Mouse (Mus musculus) left cerebral cortex, adult 2 months (tissue): ENCODE data around the gene Catip. TPM values are rescaled to one million over a fixed set of nuclear protein-coding genes. Genes with fewer than 3 reads are reported as not detected.
"Not testable (repeated sequence)": the region's sequence is repeated elsewhere in the genome, so short reads cannot be mapped to it uniquely, and the experiment has no call there.

Source experiments
- DNase-seq, 2 experiments: peaks; one replicate each; pipeline ENCODE4 v3.0.0; 2021 to 2022; ENCODE audit warnings: low spot score in 2 of 2, mixed read lengths in 1 of 2; ENCODE audit errors: extremely low spot score in 1 of 2
- H3K27ac ChIP-seq: fragments of 200-600 bp; 2 replicates; pipeline ENCODE4 v1.8.1; 2022
- H3K4me3 ChIP-seq: fragments of 200-600 bp; 2 replicates; pipeline ENCODE4 v1.8.1; 2022
- CTCF ChIP-seq: fragments of 200-600 bp; IDR thresholded peaks from 2 replicates; pipeline ENCODE4 v1.8.1; 2022; ENCODE audit warnings: antibody characterized with exemption, mild to moderate bottlenecking, moderate library complexity
- intact Hi-C: fragments of 180-260 bp; cut with DNase I; formaldehyde crosslinking; loops from one replicate; pipeline ENCODE4 v1.15.1; 2025
- total RNA-seq, 2 experiments: library from RNA; stranded (reverse); gene quantifications; 2 replicates each; pipeline ENCODE4 v1.2.3; 2021

Gene Catip
- total RNA-seq, 2 experiments from 2014 or later: 0.54 to 1.9 TPM

GRCm38 (mm10) chr1:74394311-74394710, 32.4 kb downstream of the Catip start:
- no peak for DNase-seq
- Histone ChIP-seq H3K4me3 (no peak overlapping the region), H3K27ac (no peak overlapping the region)
- intact Hi-C loops: loop anchor here (5.0 kb wide), 1 partner anchor 157 kb away; the partner anchor contains the start of gene Arpc2
- no peak for TF ChIP-seq CTCF

GRCm38 (mm10) chr1:74394858-74395257, 33.0 kb downstream of the Catip start:
- Histone ChIP-seq H3K4me3 (no peak overlapping the region), H3K27ac (no peak overlapping the region)
- TF ChIP-seq CTCF: no peak
- no peak for DNase-seq
- intact Hi-C loops: loop anchor here (5.0 kb wide), 1 partner anchor 158 kb away; the partner anchor contains the start of gene Arpc2

- H3K27ac ChIP-seq: no peak overlapping the region
- H3K4me3 ChIP-seq: no peak overlapping the region
- DNase-seq: no peak
- intact Hi-C loops: no loop called here
- no peak for TF ChIP-seq CTCF
Observed at GRCm38 (mm10) chr1:74395290-74395689, 33.4 kb downstream of the Catip start.

- intact Hi-C loops, DNase-seq: not testable (repeated sequence)
- Histone ChIP-seq H3K27ac (peak overlapping the region; percentile 77), H3K4me3 (peak overlapping the region; percentile 49)
Observed at GRCm38 (mm10) chr1:74396456-74397222, 34.7 kb downstream of the Catip start.

- peak; percentile 87 to 91 for DNase-seq
- peak overlapping the region; percentile 49 for H3K4me3 ChIP-seq
- peak overlapping the region; percentile 77 for H3K27ac ChIP-seq
- peak; percentile 79 for TF ChIP-seq CTCF
- intact Hi-C loops: no loop called here
Observed at GRCm38 (mm10) chr1:74397268-74397918, 35.5 kb downstream of the Catip start.

GRCm38 (mm10) chr1:74397919-74398451, 36.1 kb downstream of the Catip start:
- TF ChIP-seq CTCF: peak; percentile 70
- intact Hi-C loops: loop anchor here (1.0 kb wide), 1 partner anchor 52 kb away; no protein-coding TSS in a partner anchor
- DNase-seq: peak; percentile 47 to 52
- Histone ChIP-seq H3K4me3 (peak overlapping the region; percentile 49), H3K27ac (peak overlapping the region; percentile 77)

GRCm38 (mm10) chr1:74400531-74400930, 38.6 kb downstream of the Catip start:
- no peak overlapping the region for H3K4me3 ChIP-seq
- no peak overlapping the region for H3K27ac ChIP-seq
- DNase-seq: no peak
- intact Hi-C loops: no loop called here
- TF ChIP-seq CTCF: no peak

- no peak for DNase-seq
- H3K4me3 ChIP-seq: no peak overlapping the region
- no peak for TF ChIP-seq CTCF
- no peak overlapping the region for H3K27ac ChIP-seq
- intact Hi-C loops: no loop called here
Observed at GRCm38 (mm10) chr1:74401015-74401702, 39.3 kb downstream of the Catip start.

- TF ChIP-seq CTCF: no peak
- no peak for DNase-seq
- Histone ChIP-seq H3K4me3 (no peak overlapping the region), H3K27ac (no peak overlapping the region)
- intact Hi-C loops: no loop called here
Observed at GRCm38 (mm10) chr1:74404206-74404605, 42.3 kb downstream of the Catip start.

- TF ChIP-seq CTCF: no peak
- Histone ChIP-seq H3K27ac (no peak within 1 kb of the TSS), H3K4me3 (no peak within 1 kb of the TSS)
- intact Hi-C loops: no loop called here
- DNase-seq: no peak
Observed at GRCm38 (mm10) chr1:74408589-74409504, 46.9 kb downstream of the Catip start, which contains the start of gene Vil1. Gene Vil1 (plus strand): TSS chr1:74409376.

- H3K27ac ChIP-seq: no peak overlapping the region
- intact Hi-C loops: no loop called here
- DNase-seq: no peak
- TF ChIP-seq CTCF: no peak
- H3K4me3 ChIP-seq: no peak overlapping the region
Observed at GRCm38 (mm10) chr1:74411753-74412325, 49.9 kb downstream of the Catip start.
